Mouse (Mus musculus): ENCODE data around the gene Hba-a2.
A peak's percentile ranks its signal among the peaks of the same experiment; 100 is the strongest.
"Not testable (repeated sequence)": the region's sequence is repeated elsewhere in the genome, so short reads cannot be mapped to it uniquely, and the experiment has no call there.

Hba-a2 gene

DNA sequence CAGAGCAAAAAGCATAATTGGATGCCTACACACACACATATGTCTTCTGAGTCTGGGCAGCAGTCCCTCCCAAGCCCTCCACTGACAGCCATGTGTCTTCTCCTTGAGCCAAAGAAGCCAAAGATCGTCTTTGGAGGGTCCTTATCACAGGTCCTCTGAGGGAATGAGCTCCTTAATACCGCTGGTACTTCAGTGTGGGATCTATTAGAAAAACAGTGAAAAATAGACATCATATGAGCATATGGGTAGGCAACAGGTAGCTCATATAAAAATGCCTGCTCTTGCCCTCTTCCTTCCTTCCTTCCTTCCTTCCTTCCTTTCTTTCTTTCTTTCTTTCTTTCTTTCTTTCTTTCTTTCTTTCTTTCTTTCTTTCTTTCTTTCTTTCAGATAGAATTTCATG is 11.7 kb upstream of the Hba-a2 start:
- not testable (repeated sequence) for DNase-seq

DNA sequence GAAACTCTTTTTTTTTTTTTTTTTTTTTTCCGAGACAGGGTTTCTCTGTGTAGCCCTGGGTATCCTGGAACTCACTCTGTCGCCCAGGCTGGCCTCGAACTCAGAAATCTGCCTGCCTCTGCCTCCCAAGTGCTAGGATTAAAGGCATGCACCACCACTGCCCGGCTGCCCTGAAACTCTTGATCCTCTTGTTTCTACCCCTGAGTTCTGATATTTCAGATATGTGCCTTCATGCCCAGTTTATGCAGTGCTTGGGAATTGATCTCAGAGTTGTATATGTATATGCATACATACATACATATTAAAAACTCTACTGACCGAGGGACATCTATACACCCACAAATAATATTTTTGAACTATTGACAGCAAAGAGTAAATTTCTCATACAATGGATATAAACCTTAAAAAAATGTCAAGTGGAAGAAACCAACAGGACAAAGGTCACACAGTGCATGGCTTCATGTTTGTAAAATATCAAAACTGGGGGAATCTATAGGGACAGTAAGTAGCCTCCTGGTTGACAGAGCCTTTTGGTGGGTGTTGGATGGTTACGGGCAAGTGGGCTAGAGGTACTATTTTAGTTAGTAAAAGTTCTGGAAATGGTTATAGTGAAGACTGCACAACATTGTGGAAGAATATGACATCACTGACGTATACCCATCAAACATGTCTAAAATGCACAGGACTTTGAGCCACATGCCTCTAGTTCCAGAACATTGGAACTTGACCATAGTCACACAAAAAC is 11.1 kb upstream of the Hba-a2 start:
- no peak for DNase-seq

DNA sequence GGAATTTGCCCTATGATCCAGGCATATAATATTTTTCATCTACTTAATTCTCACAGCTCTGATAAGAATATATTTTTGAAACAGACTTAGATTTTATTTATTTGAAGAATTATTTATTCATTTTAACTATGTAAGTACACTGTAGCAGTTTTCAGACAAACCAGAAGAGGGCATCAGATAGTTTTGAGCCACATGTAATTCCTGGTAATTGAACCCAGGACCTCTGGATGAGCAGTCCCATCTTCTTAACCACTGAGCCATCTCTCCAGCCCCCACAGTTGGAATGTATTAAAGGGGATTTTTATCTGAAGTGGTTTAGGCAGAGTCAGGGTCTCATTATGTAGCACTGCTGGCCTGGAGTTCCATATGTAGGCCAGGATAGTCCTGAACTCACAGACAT is 10.4 kb upstream of the Hba-a2 start:
- not testable (repeated sequence) for DNase-seq

DNA sequence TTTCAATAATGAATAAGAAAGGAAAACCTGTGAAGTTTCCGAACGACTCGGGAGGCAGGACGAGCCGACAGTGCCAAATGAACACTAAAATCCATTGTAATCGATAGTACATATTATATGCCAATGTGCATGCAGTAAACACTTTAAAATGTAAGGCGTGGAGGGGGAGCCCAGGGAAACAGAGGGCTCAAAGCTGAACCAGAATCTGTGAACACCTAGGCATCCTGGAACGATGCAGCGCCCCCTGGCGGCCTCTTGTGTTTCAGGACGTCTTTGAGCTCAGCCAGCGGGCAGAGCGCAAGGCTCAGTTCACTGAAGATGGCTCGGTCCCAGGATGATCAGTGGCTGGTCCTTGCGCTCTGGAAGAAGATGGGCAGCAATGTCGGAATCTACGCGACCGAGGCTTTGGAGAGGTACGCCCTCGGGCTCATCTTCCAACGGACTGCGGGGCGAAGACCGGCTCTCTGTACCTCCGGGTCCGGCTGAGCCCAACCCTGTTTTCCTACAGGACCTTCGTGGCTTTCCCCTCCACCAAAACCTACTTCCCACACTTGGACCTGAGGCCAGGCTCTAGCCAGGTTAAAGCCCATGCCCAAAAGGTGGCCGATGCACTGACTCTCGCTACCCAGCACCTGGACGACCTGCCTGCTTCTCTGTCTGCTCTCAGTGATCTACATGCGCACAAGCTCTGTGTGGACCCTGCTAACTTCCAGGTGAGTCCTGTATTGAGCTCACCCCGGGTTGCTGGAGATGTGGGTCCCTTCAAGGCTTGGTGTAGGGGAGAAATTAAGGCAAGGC is 9.4 kb upstream of the Hba-a2 start, which contains the start of gene Hbq1b:
TSS of gene Hbq1b (plus strand) at position 271 of the 798 bp plus-strand sequence.
- peak; percentile 41 to 48 for DNase-seq

DNA sequence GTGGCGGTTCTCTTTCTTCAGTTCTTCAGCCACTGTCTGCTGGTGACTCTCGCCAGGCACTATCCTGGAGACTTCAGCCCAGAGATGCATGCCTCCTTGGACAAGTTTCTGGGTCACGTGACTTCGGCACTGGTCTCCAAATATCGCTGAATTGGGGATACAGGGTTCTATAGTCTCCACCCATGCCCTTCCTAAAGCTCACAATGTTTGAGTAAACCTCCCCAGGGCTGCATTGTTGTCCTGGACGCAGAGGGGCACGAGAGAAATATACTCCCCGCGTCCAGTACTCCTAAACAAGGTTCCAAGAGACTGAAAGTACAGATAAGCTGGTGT is 8.8 kb upstream of the Hba-a2 start:
- no peak for DNase-seq

DNA sequence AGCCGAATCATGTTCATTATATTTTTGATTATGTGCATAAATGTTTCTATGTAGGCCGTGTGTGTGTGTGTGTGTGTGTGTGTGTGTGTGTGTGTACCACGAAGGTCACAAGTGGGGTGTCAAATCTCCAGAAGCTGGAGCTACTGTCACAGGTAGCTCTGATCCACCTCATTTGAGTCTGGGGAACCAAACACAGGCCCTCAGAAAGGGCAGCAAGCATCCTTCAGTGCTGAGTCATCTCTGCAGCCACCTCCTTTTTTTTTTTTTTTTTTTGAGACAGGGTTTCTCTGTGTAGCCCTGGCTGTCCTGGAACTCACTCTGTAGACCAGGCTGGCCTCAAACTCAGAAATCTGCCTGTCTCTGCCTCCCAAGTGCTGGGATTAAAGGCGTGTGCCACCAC is 3.5 kb upstream of the Hba-a2 start:
- DNase-seq: not testable (repeated sequence)

DNA sequence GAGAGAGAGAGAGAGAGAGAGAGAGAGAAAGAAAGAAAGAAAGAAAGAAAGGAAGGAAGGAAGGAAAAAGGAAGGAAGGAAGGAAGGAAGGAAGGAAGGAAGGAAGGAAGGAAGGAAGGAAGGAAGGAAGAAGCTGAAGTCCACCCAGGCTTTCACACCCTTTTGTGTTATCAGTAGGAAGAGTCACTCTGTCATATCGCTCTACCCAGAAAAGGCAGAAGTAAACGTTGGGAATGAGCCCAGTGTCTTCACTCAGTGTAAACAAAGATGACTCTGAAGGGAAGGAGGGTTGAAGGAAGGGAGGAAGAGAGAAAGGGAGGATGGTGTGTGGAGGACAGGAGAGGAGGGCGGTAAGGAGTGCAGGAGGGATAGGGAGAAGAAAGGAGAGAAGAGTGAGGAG is 2.8 kb upstream of the Hba-a2 start:
- not testable (repeated sequence) for DNase-seq

DNA sequence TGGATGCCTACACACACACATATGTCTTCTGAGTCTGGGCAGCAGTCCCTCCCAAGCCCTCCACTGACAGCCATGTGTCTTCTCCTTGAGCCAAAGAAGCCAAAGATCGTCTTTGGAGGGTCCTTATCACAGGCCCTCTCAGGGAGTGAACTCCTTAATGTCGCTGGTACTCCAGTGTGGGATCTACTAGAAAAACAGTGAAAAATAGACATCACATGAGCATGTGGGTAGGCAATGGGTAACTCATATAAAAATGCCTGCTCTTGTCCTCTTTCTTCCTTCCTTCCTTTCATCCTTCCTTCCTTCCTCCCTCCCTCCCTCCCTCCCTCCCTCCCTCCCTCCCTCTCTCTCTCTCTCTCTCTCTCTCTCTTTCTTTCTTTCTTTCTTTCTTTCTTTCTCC is 1.1 kb downstream of the Hba-a2 start:
- DNase-seq: not testable (repeated sequence)

DNA sequence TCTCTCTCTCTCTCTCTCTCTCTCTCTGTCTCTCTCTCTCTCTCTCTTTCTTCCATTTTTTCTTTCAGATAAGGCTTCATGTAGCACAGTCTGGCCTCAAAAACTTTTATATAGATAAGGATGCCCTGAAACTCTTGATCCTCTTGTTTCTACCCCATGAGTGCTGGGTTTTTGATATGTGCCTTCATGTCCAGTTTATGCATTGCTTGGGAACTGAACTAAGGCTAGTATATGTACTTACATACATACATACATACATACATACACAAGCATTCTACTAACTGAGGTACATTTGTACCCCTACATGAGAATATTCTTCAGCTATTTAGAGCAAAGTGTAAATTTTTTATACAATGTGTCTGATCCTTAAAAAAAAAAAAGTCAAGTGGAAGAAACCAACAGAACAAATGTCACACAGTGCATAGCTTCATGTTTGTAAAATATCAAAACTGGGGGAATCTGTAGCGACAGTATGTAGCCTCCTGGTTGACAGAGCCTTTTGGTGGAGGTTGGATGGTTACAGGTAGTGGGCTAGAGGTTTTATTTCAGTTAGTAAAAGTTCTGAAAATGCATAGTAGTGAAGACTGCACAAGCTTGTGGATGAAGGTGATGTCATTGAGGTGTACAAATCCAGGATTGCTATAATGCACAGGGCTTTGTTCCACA is 1.7 kb downstream of the Hba-a2 start:
- DNase-seq: no peak

DNA sequence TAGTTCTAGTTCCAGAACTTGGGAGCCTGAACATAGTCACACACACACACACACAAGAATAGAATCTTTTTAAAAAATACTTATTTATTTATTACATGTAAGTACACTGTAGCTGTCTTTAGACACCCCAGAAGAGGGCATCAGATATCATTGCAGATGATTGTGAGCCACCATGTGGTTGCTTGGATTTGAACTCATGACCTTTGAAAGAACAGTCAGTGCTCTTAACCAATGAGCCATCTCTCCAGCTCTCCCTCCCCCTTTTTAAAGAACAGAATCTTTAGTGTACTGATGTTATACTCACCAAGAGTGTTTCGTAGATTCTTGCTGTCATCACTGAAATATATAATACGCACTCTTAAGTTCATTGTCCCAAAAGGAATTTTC is 2.2 kb downstream of the Hba-a2 start:
- DNase-seq: no peak

DNA sequence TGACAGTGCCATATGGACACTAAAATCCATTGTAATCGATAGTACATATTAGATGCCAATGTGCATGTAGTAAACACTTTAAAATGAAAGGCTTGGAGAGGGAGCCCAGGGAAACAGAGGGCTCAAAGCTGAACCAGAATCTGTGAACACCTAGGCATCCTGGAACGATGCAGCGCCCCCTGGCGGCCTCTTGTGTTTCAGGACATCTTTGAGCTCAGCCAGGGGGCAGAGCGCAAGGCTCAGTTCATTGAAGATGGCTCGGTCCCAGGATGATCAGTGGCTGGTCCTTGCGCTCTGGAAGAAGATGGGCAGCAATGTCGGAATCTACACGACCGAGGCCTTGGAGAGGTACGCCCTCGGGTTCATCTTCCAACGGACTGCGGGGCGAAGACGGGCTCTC is 3.6 kb downstream of the Hba-a2 start, which contains the start of gene Hbq1a:
TSS of gene Hbq1a (plus strand) at position 205 of the 400 bp plus-strand sequence.
- peak in 1 of 2 experiments; percentile 13 for DNase-seq

DNA sequence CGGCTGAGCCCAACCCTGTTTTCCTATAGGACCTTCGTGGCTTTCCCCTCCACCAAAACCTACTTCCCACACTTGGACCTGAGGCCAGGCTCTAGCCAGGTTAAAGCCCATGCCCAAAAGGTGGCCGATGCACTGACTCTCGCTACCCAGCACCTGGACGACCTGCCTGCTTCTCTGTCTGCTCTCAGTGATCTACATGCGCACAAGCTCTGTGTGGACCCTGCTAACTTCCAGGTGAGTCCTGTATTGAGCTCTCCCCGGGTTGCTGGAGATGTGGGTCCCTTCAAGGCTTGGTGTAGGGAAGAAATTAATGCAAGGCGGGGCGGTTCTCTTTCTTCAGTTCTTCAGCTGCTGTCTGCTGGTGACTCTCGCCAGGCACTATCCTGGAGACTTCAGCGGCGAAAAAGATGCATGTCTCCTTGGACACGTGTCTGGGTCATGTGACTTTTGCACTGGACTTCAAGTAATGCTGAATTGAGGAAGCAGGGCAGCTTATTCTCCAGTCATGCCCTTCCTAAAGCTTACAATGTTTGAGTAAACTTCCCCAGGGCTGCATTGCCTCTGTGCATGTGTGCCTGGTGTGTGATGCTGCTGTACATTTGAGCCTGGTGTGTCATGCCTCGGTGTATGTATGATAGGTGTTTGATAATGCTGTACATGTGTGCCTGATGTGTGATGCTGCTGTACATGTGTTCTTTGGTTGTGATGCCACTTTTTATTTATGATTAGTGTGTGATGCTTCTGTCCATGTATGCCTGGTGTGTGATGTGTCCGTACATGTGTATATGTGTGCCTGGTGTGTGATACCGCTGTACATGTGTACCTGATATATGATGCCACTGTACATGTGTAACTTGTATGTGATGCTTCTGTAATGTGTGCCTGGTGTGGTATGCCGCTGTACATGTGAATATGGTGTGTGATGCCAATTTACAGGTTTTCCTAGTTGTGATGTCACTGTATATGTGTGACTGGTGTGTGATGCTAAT is 4.3 kb downstream of the Hba-a2 start:
- DNase-seq: no peak

DNA sequence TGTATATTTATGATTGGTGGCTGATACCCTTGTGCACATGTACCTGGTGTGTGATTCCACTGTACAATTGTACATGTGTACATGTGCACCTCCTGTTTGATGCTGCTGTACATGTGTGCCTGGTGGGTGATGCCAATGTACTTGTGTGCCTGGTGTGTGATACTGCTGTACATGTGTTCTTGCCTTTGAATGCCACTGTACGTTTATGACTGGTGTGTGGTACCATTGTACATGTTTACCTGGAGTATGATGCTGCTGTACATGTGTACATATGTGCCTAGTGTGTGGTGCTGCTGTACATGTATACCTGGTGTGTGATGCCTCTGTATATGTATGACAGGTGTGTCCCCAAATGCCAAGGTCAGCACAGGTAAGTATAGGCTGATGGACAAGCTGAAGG is 5.2 kb downstream of the Hba-a2 start:
- DNase-seq: no peak

DNA sequence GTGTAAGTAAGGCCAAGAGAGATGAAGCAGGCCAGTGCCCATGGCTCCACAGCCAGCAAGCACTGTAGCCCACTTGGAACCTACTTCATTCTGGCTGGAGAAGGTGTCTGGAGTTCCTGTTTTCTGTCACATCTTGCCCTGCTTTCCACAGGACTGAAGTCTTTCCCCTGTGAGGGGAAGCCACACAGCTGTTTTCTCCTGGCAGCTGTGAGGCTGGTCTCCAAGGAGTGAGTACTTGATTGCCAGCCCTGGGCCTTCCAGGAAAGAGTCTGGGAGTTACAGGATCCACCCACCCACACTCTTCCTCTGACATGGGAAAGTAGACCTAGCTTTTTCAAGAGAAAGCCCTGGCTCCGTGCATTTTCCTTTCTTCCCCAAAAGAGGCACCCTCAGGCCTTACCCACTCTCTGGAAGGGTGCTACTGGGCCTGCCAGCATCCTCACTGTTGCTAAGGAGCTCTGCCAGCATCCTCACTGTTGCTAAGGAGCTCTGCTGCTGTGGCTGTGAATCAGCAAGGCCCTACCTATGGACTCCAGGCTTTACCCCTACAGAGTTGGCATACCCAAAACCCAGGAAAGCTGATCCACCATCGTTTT is 6.6 kb downstream of the Hba-a2 start:
- DNase-seq: no peak

DNA sequence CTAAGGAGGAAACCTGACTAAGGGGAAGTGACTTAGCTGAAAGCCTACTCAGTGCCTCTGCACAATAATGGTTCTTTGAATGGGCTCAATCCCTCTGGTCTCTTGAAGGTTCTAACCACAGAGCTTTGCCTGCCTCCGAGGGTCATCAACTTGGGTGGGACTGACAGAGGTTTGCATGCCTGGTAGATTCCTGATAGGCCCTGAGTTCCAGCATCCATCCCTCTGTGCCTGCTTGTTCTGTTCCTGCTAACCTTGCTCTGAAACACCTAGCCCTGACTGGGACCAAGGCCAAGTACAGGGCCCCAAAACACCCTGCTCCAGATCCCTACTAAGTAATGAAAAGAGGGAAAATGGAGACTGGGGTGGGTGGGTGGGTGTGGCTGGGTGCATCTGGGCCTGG is 7.2 kb downstream of the Hba-a2 start:
- DNase-seq: no peak

DNA sequence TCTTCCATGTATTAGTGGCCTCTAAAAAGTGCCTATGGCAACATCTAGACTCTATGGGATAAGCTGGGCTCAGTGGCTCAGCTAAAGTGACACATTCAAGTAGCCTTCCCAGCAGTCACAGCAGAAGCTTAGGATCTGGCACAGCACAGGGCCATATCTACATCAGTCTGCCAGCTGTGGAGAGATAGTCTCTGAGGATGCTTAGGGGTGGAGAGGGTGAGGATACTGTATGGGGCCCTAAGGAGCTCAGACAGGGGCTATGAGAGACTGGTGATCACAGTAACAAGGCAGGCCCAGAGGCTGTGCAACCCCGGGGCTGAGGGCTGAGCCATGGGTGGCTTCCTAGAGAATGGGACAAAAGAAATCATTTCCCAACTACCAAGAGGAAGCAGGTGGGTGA is 10.7 kb downstream of the Hba-a2 start:
- DNase-seq: no peak

DNA sequence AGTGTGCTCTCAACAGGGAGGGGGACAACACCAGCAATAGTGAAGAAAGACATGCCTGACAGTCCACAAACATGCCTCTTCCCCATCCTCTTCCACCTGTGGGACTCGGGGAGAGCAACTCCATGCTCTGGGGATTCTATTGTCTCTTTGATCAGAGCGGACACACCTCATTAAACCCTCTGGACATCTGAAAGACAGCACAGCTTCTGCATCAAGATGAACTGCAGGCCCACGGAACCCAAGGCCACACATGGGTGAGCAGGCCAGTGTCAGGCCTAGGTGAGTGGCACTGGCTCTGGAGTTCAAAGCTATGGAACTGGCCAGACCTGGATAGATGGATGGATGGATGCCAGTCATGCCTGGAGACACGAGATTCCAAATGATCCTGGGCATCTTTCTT is 13.2 kb downstream of the Hba-a2 start:
- no peak for DNase-seq

DNA sequence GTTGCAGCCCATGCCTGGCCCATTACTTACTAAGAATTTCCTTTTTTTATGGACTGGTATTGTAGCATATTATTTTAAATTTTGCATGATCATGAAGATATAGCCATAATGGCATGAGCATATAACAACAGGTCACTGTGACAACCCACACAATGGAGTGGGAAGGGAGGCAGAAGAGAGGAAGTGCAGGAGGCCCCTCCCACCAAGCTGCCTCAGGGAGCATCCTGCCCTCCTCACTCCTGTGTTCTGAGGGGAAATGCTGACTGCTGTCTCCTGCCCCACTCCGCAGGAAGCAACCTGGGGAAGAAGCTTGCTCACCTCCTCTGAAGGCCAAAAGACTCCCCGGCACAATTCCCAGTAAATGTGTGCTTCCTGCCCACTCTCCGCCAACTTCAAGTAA is 13.6 kb downstream of the Hba-a2 start:
- DNase-seq: no peak

DNA sequence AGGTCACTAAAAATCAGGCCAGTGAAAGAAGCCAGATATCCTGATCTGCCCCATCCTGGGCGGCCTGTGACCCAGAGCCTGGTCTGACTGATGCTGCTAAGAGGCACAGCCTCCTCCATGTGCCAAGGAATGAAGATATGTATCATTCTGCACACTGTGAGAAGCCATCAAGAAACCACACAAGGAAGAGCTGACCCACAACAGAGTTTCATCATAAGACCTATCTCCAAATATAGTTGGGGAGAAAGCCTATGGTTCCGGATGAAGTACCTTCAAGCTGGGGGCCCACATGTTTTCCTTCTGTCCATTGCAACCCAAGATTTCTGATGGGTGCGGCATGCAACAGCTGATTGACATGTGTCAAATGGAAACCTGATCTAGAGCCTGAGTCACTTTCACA is 19.7 kb downstream of the Hba-a2 start:
- no peak for DNase-seq

DNA sequence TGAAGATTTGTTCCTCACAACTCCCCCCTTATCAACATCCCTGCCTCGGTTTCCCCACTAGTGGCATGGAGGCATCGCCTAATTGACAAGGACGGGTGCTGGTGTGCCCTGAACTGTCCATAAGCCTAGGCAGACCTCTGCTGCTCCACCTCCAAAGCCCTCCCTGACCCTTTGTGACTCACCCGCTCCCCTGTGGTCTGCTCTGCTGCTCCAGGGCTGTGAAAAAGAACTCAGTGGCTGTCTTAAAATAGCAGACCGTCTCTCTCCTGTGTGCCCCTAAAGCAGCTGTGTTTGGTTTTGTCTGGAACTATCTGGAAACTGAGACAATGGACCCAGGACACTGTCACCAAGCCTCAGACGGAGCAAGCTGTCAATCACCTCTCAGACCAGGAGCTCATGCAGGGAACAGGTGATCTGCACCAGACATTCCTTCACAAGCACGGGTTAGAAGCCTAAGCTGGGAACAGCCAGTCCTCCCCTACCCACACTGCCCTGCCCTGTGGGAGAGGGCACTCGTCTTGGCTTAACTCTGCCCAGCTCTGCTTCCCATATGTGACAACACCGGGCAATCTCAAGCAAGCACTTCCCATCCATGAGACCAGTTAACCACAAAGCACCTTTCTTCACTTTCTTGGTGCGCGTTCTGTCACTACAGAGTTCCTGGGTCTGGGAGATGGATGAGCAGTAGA is 24.4 kb downstream of the Hba-a2 start:
- no peak for DNase-seq

DNA sequence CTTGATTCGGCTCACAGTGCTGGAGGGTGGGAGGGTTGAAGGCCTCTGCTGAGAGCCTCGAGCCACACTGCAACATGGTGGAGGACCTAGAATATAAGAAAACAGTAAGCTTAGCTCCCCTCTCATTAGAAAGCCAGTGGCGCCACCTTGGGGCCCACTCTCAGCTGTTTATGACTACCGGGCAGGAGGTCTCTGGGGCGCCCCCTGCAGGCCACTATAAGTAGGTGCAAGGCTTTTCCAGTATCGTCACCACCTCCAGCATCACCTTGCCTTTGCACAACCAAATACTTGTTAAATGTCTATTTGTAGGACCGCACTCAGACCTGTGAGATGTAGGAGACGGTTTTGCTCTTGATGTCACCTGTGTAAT is 24.9 kb downstream of the Hba-a2 start:
- DNase-seq: peak; percentile 16 to 24

DNA sequence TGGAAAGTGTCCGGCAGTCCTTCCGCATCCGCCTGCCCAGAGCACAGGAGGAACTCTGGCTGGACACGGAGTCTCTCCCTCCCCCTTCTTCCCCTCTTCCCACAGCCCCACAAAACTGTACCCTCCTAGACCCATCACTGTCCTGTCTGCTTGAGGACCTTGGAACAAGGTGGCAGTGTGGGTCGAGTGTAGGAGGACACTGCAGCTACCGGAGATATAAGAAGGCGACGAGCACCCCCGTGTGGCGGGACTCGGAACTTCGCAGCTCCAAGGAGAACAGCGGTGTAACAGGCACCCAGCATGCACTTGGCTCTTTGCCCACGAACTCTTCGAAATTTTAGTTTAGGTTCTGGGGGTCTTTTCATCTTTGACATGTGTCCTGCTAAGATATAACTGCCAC is 28.3 kb downstream of the Hba-a2 start:
- peak; percentile 51 to 56 for DNase-seq
